Mouse (Mus musculus) ZHBTc4 (cell line): ENCODE data around the gene Pik3r5.
A peak's percentile ranks its signal among the peaks of the same experiment; 100 is the strongest.

Experiments
- DNase-seq: peaks from one replicate; pipeline ENCODE4 v3.0.0-alpha.2; 2011; ENCODE audit warnings: low read depth, low spot score

The Pik3r5 gene

GRCm38 (mm10) chr11:68484431-68484830 lies 52.5 kb downstream of the Pik3r5 start:
- no peak for DNase-seq

GRCm38 (mm10) chr11:68485206-68485942 lies 53.5 kb downstream of the Pik3r5 start:
- peak; percentile 75 for DNase-seq

- DNase-seq = no peak
These were observed 54.2 kb downstream of the Pik3r5 start for GRCm38 (mm10) chr11:68486093-68486492.

- DNase-seq = no peak
These were observed 55.8 kb downstream of the Pik3r5 start for GRCm38 (mm10) chr11:68487720-68488119.

GRCm38 (mm10) chr11:68488256-68488824 lies 56.4 kb downstream of the Pik3r5 start:
- DNase-seq = no peak

GRCm38 (mm10) chr11:68489236-68489635 lies 57.3 kb downstream of the Pik3r5 start:
- peak; percentile 71 for DNase-seq

GRCm38 (mm10) chr11:68492592-68492991 lies 60.7 kb downstream of the Pik3r5 start:
- DNase-seq = no peak

- DNase-seq = no peak
These were observed 61.8 kb downstream of the Pik3r5 start for GRCm38 (mm10) chr11:68493760-68494159.

GRCm38 (mm10) chr11:68497081-68497480 lies 65.2 kb downstream of the Pik3r5 start:
- DNase-seq = no peak

- DNase-seq = no peak
These were observed 66.6 kb downstream of the Pik3r5 start for GRCm38 (mm10) chr11:68498517-68498916.

GRCm38 (mm10) chr11:68498999-68499699 lies 67.2 kb downstream of the Pik3r5 start:
- DNase-seq = no peak

- DNase-seq = no peak
These were observed 69.0 kb downstream of the Pik3r5 start for GRCm38 (mm10) chr11:68500949-68501350.

- DNase-seq = no peak
These were observed 70.5 kb downstream of the Pik3r5 start for GRCm38 (mm10) chr11:68502408-68502807.

- no peak for DNase-seq
These were observed 71.1 kb downstream of the Pik3r5 start, which contains the start of gene Pik3r6 for GRCm38 (mm10) chr11:68502902-68503629. Gene Pik3r6 (plus strand): TSS chr11:68503019.

GRCm38 (mm10) chr11:68504913-68505312 lies 73.0 kb downstream of the Pik3r5 start:
- no peak for DNase-seq

GRCm38 (mm10) chr11:68507246-68507645 lies 75.3 kb downstream of the Pik3r5 start:
- no peak for DNase-seq

- no peak for DNase-seq
These were observed 76.7 kb downstream of the Pik3r5 start for GRCm38 (mm10) chr11:68508619-68509018.

GRCm38 (mm10) chr11:68509194-68509593 lies 77.3 kb downstream of the Pik3r5 start:
- DNase-seq = no peak

- no peak for DNase-seq
These were observed 82.0 kb downstream of the Pik3r5 start for GRCm38 (mm10) chr11:68513969-68514368.

GRCm38 (mm10) chr11:68519362-68519761 lies 87.4 kb downstream of the Pik3r5 start:
- no peak for DNase-seq

- DNase-seq = no peak
These were observed 87.9 kb downstream of the Pik3r5 start for GRCm38 (mm10) chr11:68519815-68520214.

- no peak for DNase-seq
These were observed 88.5 kb downstream of the Pik3r5 start for GRCm38 (mm10) chr11:68520439-68520838.
